Mouse (Mus musculus) kidney, postnatal 36 days (tissue): ENCODE results near the gene Ubc.

Source experiments
- DNase-seq, 2 experiments: peaks; one replicate each; pipeline ENCODE4 v3.0.0; 2021 to 2022; ENCODE audit warnings: mixed read lengths in 2 of 2

Ubc gene

GRCm38 (mm10) chr5:125348487-125348886 lies 41.5 kb downstream of the Ubc start:
- DNase-seq: peak; percentile 39 to 82

GRCm38 (mm10) chr5:125348067-125348466 lies 41.9 kb downstream of the Ubc start:
- DNase-seq: no peak

- DNase-seq: no peak
Observed at GRCm38 (mm10) chr5:125344296-125344695, 45.7 kb downstream of the Ubc start.

GRCm38 (mm10) chr5:125341459-125342090 lies 48.4 kb downstream of the Ubc start:
- no peak for DNase-seq

- peak; percentile 88 to 95 for DNase-seq
Observed at GRCm38 (mm10) chr5:125340547-125341262, 49.3 kb downstream of the Ubc start, which contains the start of gene Scarb1. Scarb1 (minus strand) TSS chr5:125341094.

GRCm38 (mm10) chr5:125339851-125340531 lies 50.0 kb downstream of the Ubc start:
- DNase-seq: peak; percentile 18 to 40

GRCm38 (mm10) chr5:125339108-125339751 lies 50.8 kb downstream of the Ubc start:
- DNase-seq: peak; percentile 60 to 66

GRCm38 (mm10) chr5:125337526-125337925 lies 52.5 kb downstream of the Ubc start:
- no peak for DNase-seq

GRCm38 (mm10) chr5:125337012-125337411 lies 53.0 kb downstream of the Ubc start:
- DNase-seq: no peak
